Mouse (Mus musculus): ENCODE results near the gene Fgf18.

Gene Fgf18

DNA sequence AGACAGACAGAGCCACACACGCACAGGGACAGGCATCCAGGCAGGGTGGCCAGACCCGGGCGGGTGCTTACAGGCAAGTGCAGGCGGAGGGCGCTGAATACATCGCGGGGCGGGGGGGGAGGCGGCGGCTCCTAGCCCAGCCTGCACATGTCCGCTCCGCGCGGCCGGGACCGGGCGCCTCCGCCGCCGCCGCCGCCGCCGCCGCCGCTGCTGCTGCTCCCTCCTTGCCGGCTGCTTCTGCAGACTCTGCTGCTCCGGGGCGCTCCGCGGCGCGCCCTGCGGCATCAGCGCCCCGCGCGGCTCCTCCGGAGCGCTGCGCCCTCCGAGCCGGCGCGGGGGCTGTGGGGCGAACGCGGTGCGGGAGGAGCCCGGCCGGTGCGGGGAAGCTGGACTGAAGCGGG is at the start of gene Fgf18:
TSS of gene Fgf18 (minus strand) at position 230 of the 401 bp plus-strand sequence.
- DNase-seq (ENCODE audit: low read depth, low spot score), result no peak

DNA sequence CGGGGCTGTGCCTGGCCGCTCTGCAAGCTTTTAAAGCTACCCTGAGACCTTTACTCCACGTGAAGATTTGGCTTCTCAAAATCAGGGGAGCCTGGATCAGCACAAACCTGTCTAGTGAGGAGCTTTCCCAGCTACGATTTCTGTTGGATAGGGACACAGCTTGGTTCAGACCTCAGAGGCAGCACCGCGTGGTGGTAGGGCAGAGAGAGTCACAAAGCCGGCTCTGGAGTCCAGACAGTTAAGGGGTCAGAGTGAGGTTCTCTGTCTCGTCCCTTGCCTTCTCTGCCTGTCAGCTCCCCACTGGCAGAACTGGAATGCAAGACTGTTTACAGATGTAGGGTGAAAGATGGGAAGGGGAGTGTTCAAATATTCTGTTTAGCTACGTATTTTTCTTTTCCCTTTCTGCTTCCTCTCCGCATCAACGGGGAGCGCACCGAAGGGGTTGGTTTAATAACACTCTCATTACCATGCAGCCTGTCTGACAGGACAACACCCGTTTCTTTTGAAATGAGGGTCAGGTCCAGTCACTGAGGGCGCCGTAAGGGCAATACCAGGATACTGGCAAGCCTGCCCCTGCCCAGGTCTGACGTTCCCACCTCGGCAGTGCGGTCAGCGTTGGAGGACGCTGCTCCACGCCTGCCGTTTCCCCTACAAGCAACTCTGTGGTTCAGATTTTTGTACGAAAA is 49.4 kb upstream of the Fgf18 start:
- no peak for DNase-seq (ENCODE audit: low read depth, low spot score)

DNA sequence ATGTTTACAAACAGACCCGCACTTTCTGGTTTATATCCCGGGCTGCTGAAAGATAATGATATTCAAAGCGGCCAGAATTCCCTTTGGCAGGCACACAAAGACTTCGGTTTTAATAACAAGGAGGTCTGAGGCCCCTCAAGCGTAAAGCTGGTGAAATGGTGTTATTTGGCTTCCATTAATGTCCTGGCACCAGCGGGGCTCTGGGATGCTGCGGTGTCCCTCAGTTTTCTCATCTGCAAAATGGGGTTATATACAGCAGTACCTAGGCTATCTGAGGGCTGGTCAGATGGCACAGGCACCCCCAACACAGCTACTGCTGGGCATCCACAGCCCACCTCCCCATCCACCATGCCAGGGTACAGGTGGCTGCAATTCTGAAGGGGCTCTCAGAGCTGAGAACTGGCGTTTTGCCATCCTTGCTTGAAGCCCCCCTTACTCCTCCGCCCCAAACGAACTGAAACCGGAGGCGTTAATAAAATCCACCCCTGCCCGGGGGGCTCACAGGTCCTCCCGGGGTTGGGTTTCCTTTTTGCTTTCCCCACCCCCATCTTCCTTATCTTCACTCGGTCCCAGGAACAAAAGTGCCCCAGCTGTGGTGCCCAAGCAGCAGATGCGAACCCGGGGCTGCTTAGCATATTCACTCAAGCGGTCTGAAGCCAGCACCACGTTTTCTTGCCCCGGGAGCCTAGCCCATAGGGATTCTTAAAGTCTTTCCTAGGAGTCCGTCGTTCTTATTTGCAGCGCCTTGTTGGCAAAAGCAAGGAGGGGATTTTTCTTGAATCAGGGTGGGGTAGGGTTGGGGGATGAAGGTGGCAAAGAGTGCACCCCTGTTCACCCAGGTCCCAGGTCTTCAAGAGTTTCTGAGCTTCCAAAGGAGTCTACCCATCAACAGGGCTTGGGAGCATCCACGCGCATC is 48.6 kb upstream of the Fgf18 start:
- no peak for DNase-seq (ENCODE audit: low read depth, low spot score)

DNA sequence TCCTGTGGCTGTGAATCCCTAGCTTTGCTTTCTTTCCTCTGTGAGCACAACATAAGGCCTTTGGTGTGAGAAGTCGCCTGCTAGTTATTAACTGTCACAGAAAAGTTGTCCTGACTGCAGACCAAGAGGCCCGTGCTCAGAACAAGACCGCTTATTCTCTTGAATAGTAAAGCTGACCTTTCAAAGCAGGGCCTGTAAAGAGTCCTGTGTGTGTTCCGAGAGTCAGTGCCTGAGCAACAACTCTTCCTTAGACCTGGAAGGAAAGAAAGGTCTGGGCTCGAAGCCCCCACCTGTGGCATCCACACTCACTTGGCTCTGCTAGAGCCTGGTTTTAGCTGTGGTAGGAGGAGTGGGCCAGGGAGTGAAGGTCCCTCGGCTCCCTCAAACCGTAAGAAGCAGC is 47.9 kb upstream of the Fgf18 start:
- DNase-seq (ENCODE audit: low read depth, low spot score), result no peak

DNA sequence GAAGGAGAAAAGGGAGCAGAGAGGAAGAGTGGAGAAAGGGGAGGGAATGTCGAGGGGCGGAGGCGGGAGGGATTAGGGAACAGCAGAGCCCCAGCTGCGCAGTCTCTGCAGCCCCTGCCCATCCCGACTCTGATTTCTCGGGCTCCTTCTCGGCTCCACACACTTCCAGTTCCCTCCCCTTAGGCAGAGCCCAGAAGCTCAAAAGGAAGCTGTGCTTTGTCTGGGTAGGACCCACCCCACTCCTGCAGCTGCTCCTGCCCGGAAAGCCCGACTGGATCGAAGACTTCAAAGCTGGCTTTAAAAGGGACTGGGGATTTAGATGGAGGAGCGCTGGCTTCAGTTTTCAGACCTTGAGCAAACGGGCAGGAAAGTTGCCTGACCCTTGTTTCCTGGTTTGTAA is 46.5 kb upstream of the Fgf18 start:
- no peak for DNase-seq (ENCODE audit: low read depth, low spot score)

DNA sequence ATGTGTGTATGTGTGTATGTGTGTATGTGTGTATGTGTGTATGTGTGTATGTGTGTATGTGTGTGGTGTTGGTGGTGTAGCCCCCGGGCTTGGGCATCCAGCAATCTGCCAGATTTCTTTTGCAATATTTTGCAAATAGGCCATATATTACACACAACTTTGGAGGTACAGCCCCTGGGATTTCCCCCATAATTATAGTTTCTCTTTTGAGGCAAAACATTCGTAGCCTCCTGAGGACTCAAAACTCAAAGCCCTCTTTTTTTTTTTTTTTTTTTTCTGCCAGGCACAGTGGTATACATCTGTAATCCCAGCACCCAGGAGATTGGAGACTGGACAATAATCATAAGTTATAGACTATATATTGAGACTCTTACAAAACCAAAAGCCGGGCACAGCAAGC is 34.6 kb upstream of the Fgf18 start:
- no peak for DNase-seq (ENCODE audit: low read depth, low spot score)

DNA sequence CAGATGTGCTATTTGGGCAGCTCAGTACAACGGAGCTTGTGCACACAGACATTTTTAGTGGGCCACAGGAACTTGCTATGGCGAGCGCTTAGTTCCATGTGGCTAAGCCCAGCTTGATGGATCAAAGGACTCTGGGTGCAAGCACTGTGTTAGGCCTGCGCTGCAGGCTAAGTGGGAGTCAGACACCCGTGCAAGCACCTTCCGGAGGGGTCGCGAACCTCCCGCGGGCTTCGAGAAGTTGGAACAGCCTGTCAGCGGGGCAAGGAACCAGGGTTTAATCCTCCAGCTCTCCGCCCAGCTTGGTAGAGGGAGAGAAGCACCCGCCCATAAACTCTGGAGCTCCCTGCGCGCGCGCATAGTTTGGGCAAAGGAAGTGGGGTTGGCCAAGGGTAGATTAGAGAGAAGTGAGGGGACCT is 33.5 kb upstream of the Fgf18 start:
- no peak for DNase-seq (ENCODE audit: low read depth, low spot score)

DNA sequence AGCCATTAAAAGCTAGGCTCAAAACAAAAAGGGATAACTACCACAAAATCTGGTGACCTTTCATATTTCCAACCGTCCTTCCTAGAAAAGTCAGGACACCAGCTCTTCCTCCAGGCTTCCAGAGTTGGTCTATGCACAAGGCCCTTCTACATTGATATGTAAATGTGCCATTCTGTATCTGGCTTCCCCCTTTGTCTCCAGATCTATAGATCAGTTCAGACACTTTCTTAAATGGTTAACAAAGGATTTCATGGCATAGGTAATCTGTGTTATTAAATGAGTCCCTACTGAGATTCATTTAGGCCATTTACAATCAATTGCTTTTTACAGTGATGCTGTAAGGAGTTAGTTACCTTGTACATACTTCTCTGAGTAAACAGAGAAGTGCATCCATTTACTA is 32.6 kb upstream of the Fgf18 start:
- DNase-seq (ENCODE audit: low read depth, low spot score), result no peak

DNA sequence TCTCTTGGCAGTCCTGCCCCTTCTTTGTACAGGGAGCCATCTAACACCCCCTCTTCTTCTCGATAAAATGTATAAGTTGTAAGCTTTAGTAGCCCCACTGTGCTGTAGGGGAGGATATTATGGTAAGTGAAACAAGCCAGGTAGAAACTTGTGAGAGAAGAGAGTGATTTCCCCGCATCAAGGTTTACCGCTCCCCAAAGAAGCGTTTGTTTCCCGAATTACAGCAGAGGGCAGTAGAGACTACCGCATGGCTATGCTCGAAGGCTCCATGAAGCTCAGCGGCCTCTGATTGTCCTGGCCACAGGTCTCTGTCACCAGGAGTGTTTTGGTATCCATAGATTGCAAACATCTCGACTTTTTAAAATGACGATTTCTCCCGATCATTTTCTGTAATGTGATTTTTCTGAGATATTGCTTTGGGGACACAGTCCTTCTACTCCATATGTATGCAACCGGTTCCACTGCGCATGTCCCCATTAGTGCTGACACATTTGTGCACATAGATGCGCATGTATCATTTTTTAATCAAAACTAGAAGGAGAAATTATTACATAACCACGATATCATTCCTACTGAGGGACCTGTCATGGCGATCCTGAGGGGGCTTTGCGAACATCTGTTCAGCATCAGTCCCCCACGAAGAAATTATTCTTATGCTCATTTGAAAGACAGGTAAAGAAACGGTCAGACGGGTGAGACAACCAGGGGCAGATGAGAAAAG is 29.5 kb upstream of the Fgf18 start:
- DNase-seq (ENCODE audit: low read depth, low spot score), result peak; percentile 68

DNA sequence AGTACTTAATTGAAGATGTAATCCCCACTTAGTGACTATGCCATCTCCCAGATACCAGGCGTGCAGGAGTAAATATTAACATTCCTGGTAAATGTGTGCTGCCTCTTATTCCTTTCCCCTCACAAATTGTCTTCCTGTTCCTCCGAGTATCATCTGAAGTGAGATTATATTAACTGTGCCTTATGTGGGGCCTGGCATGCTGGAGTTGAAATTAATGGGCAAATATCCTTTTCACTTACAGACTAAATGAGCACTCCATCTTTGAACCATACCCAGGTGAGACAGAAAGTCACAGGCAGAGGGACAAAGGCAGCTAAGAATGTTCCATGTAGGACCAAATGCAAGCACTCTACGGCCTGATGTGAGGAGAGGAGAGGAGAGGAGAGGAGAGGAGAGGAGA is 28.6 kb upstream of the Fgf18 start:
- no peak for DNase-seq (ENCODE audit: low read depth, low spot score)

DNA sequence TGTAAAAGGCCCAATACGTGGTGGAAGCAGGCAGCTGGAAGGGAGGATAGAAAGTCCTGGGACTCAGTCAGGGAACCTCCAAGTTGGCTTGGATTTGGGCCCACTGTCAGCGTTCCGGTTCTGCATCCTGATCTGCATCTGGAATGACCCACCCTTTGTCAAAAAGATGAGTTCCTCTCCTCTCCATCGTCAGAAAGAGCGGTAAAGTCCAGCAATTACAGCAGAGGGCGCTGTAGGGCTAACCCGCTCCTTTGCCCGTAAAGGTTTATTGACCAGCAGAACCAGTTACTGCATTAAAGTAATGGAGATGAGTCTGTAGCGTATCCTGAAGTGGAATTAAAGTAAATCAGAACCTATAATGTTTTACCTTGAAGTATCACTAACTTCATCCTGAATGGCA is 23.3 kb upstream of the Fgf18 start:
- DNase-seq (ENCODE audit: low read depth, low spot score), result peak; percentile 72

DNA sequence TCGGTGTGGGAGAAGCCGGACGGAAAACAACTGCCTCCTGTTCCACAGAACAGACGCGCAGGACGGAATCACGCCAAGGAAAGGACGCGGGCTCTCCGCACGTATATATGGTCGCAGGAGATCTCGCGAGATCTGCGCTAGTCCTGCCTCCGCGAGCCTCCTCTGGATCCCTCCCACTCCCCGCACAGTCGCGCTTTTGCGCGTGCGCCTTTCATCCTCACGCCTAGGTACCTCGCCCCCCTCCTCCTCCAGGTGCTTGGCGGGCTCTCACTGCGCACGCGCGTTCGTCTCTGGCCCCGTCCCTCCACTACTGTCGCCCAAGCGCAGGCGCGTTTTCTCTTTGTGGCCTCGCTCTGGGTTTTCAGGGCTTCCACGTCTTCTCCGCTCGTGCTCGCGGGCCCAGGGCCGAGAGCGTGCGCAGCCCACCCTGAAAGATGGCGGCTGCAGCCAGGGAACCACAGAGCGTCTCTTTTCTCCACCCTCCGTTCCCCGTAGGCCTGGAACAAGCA is 15.9 kb upstream of the Fgf18 start, which contains the start of gene Npm1:
TSS of gene Npm1 (minus strand) at position 209 of the 509 bp plus-strand sequence.
- DNase-seq (ENCODE audit: low read depth, low spot score), result peak; percentile 100

DNA sequence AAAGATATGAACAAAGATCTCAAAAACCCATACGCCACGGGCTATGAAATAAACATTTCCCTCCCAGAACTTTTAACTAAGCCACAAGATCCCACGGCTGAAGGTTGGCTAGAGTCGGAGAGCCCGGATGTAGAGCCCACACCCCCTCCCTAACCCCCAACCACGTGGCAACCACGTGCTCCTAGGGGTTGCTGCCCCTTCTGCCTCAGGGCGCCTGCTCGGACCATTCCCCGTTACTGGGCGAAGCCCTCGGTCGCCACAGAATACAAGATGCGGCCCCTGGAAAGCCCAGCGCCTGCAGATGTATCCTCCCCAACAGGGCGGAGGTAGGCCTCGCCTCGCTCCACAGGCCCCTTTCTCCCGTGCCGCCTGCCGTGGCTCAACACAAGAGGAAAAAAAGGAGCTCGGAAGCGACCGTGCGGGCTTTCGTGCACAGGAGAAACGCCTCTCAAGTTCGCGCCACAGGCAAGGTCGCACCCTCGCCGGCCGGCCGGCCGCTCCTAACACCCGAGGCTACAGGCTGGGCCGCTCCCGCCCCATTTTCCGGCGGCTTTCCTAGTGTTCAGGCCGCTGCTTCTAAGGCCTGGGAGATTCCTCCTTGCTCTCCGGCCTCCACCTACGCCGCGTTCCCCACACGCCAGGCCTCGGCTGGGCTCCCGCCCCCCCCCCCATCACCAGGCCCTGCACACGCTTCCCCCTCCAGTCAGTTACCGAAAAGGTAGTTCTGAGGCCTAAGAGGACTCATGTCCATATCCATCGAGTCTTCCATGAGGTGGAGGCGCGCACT is 15.2 kb upstream of the Fgf18 start:
- peak; percentile 87 for DNase-seq (ENCODE audit: low read depth, low spot score)

DNA sequence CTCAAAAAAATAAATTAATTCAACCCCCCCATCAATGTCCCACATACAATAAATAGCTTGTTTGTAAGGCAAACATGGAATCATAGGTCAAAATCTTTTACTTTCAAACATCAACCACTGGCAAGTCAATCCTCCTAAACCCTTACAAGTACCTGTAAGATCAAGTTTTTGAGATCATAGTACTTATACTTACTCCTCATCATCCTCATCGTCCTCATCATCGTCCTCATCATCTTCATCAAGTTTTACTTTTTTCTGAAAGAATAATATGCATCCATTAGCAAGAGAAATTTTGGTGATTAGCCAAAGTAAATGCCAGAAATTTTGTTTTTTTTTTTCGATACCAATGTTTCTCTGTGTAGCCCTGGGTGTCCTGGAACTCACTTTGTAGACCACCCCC is 12.5 kb upstream of the Fgf18 start:
- no peak for DNase-seq (ENCODE audit: low read depth, low spot score)

DNA sequence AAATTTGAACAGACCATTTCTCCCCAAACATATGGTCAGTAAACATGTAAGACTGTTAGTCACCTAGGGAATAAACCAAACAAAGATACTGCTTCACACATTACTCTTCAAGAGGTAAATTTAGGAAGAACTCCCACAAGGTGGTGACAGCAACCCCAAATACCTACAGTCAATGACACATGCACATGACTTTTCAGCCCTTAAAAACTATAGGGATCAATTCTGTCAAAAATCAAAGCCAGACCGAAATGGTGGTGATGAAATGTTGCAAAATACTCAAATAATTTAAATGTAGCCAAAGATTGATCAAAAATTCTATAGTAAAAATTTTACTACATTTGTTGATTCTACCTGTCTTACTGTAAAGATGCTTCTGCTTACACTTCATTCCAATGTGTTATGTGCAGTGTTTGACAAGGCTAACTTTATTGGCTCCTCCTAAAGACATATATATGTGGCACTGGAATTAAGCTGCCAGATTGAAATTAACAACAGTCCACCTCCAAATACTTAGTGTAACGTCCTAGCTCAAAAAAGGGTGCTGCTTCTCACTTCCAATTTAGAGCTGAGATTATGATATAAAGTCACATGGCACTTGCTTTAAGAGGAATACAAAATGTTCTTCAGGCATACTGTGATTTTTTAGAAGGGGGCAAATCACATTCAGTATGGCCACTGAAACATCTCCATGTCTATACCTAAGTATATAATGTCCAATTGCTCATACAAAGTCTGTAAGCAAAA is 10.4 kb upstream of the Fgf18 start:
- no peak for DNase-seq (ENCODE audit: low read depth, low spot score)

DNA sequence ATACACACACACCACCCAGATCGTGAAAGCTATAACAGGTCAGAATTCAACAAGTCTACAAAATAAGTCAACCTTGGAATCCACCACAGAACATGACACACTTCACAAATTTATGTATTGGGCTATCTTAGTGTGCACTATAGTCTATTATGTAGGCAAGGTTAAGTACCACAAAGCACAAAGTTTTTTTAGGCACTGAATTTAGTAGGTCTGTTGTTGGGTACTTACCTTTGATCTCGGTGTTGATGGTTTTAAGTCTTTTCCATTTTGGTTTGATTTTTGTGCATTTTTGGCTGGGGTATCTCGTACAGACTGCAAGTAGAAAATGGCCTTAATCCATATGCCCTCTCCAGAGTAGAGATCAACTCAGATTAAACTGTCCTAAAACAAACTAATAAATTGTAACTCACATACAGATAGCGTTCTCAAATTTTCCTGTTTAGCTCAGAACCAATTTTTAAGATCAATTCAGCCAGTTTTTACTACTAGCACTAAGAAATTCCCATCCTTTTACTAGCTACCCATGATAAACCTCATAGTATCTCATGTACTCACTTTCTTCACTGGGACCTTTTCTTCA is 9.3 kb upstream of the Fgf18 start:
- DNase-seq (ENCODE audit: low read depth, low spot score), result no peak

DNA sequence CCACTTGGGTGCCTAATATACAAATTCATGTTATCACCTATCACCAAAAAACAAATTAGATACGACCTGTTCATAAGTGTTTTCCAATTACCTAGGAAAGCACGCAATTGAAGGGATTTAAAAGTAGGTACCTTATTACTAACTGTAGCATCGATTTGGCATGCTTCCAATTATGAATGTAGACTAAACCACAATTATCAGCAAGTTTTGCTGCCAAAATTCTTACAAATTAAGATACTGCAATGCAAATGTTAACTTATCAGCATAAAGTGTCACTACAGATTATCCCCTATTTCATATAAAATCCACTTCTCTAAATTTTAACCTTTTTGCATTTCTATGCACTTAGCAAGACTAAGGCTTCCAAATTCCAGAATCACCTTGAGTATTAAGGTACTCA is 7.3 kb upstream of the Fgf18 start:
- DNase-seq (ENCODE audit: low read depth, low spot score), result no peak

DNA sequence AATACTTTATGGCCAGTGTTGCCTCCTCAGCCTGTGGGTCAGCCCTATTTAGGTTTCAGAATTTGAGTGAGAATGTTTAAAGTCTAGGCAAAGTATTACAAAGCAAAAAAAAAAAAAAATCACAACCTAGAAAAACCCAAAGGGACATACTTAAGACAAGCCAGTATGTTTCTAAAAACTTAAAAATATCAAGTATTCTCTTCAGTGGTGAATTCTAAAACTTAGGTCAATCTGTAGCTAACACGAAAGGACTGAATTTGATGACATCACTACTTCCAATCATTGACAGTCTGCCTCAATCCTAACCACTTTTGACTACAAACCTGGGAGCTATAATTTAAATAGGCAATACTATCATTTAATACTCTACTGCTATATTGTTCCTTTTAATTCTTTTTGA is 5.8 kb upstream of the Fgf18 start:
- DNase-seq (ENCODE audit: low read depth, low spot score), result no peak

DNA sequence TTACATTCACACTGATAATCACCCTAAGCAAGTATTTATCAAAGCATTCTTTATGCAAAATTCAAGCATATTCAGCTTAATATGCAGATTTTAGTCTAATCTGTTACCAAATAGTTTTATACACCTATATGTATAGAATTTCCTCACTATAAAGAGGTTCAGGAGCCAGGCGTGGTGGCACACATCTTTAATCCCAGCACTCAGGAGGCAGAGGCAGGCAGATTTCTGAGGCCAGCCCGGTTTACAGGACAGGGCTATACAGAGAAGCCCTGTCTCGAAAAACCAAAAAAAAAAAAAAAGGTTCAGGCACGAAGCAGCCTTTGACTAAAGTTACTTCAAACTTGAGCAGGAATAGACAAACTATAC is 4.6 kb upstream of the Fgf18 start:
- DNase-seq (ENCODE audit: low read depth, low spot score), result no peak

DNA sequence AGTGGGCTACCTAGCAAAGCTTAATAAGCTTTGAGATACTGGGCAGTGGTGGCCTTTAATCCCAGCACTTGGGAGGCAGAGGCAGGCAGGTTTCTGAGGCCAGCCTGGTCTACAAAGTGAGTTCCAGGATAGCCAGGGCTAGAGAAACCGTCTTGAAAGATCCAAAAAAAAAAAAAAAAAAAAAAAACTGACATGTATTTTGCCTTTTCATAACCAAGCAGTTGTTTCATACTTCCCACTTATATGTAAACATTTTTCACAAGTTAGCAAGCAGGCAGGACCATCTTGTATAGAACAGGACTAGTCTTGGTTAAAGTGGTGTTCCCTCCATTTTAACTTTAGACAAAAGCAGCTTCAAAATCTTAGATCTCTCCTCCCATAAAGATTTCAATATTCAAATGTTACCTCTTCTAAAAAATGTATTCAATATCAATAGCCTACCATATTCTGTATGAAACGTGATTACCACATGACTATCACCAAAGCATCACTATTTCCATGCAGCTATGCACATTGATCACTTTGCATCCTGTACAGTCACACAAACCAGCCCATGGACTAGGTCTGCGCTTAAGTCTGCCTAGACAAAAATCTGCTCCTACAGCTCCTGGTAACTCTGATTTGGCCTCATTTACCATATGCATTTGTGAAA is 4.1 kb upstream of the Fgf18 start:
- no peak for DNase-seq (ENCODE audit: low read depth, low spot score)
